Mouse (Mus musculus): ENCODE results near the gene Coa3. TPM values are rescaled to one million over a fixed set of nuclear protein-coding genes. Genes with fewer than 3 reads are reported as not detected.

Gene Coa3
- polyA plus RNA-seq, 1 experiment from 2014 or later: 46.1 TPM

GRCm38 (mm10) chr11:101230526-101230925 is 48.4 kb downstream of the Coa3 start:
- H3K36me3 ChIP-seq (ENCODE audit: inconsistent target): no peaks in the 10 kb centered on the region
- H3K4me3 ChIP-seq (ENCODE audit: inconsistent target): peak overlapping the region; percentile 47; the same call in 1 of the 2 replicates
- WGBS (ENCODE audit: missing documents): 93% methylated on average over 5 of the region's 5 CpGs
- H3K27ac ChIP-seq: no peak overlapping the region
- H3K79me2 ChIP-seq (ENCODE audit: inconsistent target): peaks cover 4% of the 10 kb centered on the region

- no peak overlapping the region for H3K4me3 ChIP-seq (ENCODE audit: inconsistent target)
- H3K79me2 ChIP-seq (ENCODE audit: inconsistent target): peaks cover 9% of the 10 kb centered on the region
- H3K27ac ChIP-seq: no peak overlapping the region
- H3K36me3 ChIP-seq (ENCODE audit: inconsistent target): no peaks in the 10 kb centered on the region
- WGBS (ENCODE audit: missing documents): 84% methylated on average over 2 of the region's 2 CpGs
Observed at GRCm38 (mm10) chr11:101230061-101230511, 48.8 kb downstream of the Coa3 start.

GRCm38 (mm10) chr11:101229361-101229900 is 49.5 kb downstream of the Coa3 start:
- H3K4me3 ChIP-seq (ENCODE audit: inconsistent target): no peak overlapping the region
- WGBS (ENCODE audit: missing documents): 66% methylated on average over 8 of the region's 8 CpGs
- no peaks in the 10 kb centered on the region for H3K36me3 ChIP-seq (ENCODE audit: inconsistent target)
- H3K79me2 ChIP-seq (ENCODE audit: inconsistent target): peaks cover 15% of the 10 kb centered on the region
- H3K27ac ChIP-seq: no peak overlapping the region

Other genes with a start within 250 kb of the Coa3 start
- gene Naglu, start 209.1 kb downstream of the Coa3 start, polyA plus RNA-seq (2018): 71.6 to 194 TPM (median 117 TPM) in 3 replicates
- gene Hsd17b1, start 200.7 kb downstream of the Coa3 start, polyA plus RNA-seq (2018): 0.22 to 0.84 TPM (median 0.32 TPM) in 3 replicates
- gene Coasy, start 196.5 kb downstream of the Coa3 start, polyA plus RNA-seq (2018): 18.6 to 23.1 TPM (median 19.3 TPM) in 3 replicates
- gene Mlx, start 191.8 kb downstream of the Coa3 start, polyA plus RNA-seq (2018): 33.1 to 44.4 TPM (median 37.3 TPM) in 3 replicates
- gene Psmc3ip, start 183.7 kb downstream of the Coa3 start, polyA plus RNA-seq (2018): 0.90 to 14.7 TPM (median 3.7 TPM) in 3 replicates
- gene Retreg3, start 159.2 kb downstream of the Coa3 start, polyA plus RNA-seq (2018): 38.2 to 59.4 TPM (median 44.0 TPM) in 3 replicates
- 10.9 to 24.7 TPM (median 23.0 TPM) in 3 replicates for gene Tubg1, start 159.2 kb downstream of the Coa3 start, polyA plus RNA-seq (2018)
- 0.13 TPM in 1 of 3 replicates, not detected in the others for gene Tubg2, start 123.2 kb downstream of the Coa3 start, polyA plus RNA-seq (2018)
- 0.17 to 0.34 TPM (median 0.27 TPM) in 3 replicates for gene Cntnap1, start 108.6 kb downstream of the Coa3 start, polyA plus RNA-seq (2018)
- gene Plekhh3, start 107.8 kb downstream of the Coa3 start, polyA plus RNA-seq (2018): 0.67 to 3.1 TPM (median 2.7 TPM) in 3 replicates
- not detected in 3 replicates for gene Ccr10, start 103.7 kb downstream of the Coa3 start, polyA plus RNA-seq (2018)
- 19.6 to 40.4 TPM (median 38.1 TPM) in 3 replicates for gene Ezh1, start 52.7 kb downstream of the Coa3 start, polyA plus RNA-seq (2018)
- 0.36 TPM in 1 of 3 replicates, not detected in the others for gene Ramp2, start 33.1 kb downstream of the Coa3 start, polyA plus RNA-seq (2018)
- gene Vps25, start 25.4 kb downstream of the Coa3 start, polyA plus RNA-seq (2018): 90.9 to 128 TPM (median 115 TPM) in 3 replicates
- gene Wnk4, start 18.5 kb downstream of the Coa3 start, polyA plus RNA-seq (2018): not detected in 3 replicates
- 0.17 to 0.29 TPM in 2 of 3 replicates, not detected in the other for gene Cntd1, start 102 bp downstream of the Coa3 start, polyA plus RNA-seq (2018)
- gene Becn1, start 23.2 kb upstream of the Coa3 start, polyA plus RNA-seq (2018): 89.3 to 112 TPM (median 98.9 TPM) in 3 replicates
- gene Psme3, start 37.1 kb upstream of the Coa3 start, polyA plus RNA-seq (2018): 53.0 to 111 TPM (median 98.6 TPM) in 3 replicates
- gene Aoc2, start 45.9 kb upstream of the Coa3 start, polyA plus RNA-seq (2018): 0.43 to 1.0 TPM (median 0.67 TPM) in 3 replicates
- gene Aoc3, start 51.5 kb upstream of the Coa3 start, polyA plus RNA-seq (2018): not detected in 3 replicates
- not detected in 3 replicates for gene G6pc, start 88.4 kb upstream of the Coa3 start, polyA plus RNA-seq (2018)
- gene Aarsd1, start 138.5 kb upstream of the Coa3 start, polyA plus RNA-seq (2018): 11.0 to 28.5 TPM (median 12.0 TPM) in 3 replicates
- 0.82 to 2.1 TPM in 2 of 3 replicates, not detected in the other for gene Gm27029, start 145.7 kb upstream of the Coa3 start, polyA plus RNA-seq (2018)
- 7.5 to 12.0 TPM (median 11.5 TPM) in 3 replicates for gene Rundc1, start 146.0 kb upstream of the Coa3 start, polyA plus RNA-seq (2018)
- 1.6 to 5.3 TPM in 2 of 3 replicates, not detected in the other for gene Ptges3l, start 146.2 kb upstream of the Coa3 start, polyA plus RNA-seq (2018)
- 158 to 680 TPM (median 569 TPM) in 3 replicates for gene Rpl27, start 163.2 kb upstream of the Coa3 start, polyA plus RNA-seq (2018)
- 24.9 to 84.0 TPM (median 72.4 TPM) in 3 replicates for gene Ifi35, start 169.3 kb upstream of the Coa3 start, polyA plus RNA-seq (2018)
- gene Rnd2, start 185.9 kb upstream of the Coa3 start, polyA plus RNA-seq (2018): 4.7 to 7.4 TPM (median 6.7 TPM) in 3 replicates
- 611 to 709 TPM (median 617 TPM) in 3 replicates for gene Vat1, start 187.1 kb upstream of the Coa3 start, polyA plus RNA-seq (2018)

Data from macrophage (primary cell).